Mouse (Mus musculus): ENCODE data around the gene Mgme1.

The Mgme1 gene

DNA sequence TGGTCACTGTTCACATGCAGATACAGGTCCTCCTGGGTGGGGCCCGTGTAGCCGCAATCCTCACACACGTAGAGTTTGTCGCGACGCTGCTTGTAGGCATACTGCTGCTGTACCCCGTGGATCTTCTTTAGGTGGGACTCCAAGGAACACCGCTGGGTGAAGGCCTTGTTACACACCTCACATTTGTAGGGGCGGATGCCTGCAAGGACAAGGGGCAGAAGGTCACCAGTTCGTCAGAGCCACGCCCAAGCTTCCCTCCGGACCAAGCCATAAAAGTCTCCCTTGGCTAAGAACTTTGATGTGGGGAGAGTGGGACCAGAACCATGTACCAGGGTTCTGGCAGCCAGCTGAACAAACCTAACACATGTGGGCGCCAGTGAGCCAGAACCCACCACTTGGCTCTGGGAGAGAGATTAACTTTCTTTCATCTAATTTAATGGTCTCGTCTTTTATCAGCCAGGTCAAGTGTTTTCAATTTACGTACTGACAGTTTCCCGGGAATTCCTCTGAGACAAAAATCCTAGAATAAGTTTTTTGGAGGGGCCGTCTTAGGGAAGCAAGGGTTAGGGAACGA is 35.3 kb downstream of the Mgme1 start:
- peak; percentile 50 for DNase-seq (ENCODE audit: low read depth, low spot score)

DNA sequence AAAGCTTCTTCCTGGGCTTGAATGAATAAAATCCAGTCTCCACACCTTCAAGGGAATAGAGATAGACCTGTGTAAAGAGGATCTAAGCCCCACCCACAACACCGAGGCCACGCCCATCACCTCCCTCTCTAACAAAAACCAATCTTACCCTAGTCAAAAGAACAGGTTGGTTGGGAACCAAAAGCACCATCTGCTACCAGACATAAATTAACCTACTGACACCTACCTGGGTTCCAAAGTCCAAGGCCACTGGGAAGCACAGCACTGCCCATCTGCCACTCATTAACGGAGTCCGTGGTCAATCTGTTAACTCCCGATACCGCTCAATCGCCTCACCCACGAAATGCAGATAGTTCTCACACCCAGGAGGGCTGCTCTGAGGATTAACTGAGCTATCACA is 38.1 kb downstream of the Mgme1 start:
- peak; percentile 60 for DNase-seq (ENCODE audit: low read depth, low spot score)

DNA sequence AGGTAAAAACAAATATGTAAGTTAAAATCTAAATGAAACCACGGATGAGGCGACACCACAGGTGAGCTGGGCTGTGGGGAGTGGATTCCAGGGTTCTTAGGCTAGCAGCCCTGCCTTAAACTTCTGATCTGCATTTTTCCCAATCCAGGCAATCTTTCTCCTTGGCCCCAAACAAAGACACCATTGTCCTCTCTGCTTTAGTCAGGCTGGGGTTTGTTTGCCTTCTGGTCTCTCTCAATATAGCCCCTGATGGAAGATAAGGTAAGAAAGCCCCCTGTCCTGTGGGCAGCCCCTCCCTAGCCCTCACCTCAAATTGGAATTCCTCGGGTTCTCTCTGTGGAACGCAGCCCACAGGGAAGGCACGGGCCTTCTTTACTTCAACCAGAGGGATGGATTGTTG is 39.8 kb downstream of the Mgme1 start:
- DNase-seq (ENCODE audit: low read depth, low spot score), result peak; percentile 55

DNA sequence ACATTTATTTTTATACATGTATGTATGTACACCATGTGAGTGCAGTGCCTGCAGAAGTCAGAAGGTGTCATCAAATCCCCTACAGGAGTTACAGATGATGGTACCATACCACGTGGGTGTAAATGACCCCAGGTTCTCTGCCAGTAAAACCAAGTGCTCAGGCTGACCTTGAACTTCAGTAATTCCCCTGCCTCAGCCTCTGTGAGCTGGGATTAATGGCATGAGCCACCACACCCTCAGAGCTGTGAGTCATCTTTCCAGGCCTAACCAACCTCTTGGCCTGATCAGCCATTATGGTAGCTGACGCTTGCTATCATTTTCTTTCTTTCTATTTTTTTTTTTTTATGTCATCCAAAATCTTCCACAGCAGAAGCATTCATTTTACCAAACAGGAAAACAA is 40.9 kb downstream of the Mgme1 start:
- DNase-seq (ENCODE audit: low read depth, low spot score), result peak; percentile 63

DNA sequence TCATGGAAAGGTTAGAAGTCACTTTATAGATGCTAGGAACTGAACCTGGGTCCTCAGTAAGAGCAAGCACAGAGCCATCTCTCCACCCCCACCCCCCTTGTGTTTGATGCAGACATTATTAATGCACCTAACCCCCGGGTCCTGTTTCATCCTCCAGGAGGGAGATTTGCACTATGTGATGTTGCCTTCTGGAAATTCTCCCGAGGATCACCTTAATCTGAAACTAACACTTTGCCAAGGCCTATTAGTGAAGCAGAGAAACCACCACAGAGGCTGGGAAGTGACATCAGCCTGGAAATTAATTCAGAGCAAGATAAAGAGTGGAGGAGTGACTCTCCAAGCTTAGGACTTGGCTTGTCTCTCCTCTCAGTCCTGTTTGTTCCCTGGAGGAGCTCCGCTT is 53.8 kb downstream of the Mgme1 start:
- DNase-seq (ENCODE audit: low read depth, low spot score), result no peak

DNA sequence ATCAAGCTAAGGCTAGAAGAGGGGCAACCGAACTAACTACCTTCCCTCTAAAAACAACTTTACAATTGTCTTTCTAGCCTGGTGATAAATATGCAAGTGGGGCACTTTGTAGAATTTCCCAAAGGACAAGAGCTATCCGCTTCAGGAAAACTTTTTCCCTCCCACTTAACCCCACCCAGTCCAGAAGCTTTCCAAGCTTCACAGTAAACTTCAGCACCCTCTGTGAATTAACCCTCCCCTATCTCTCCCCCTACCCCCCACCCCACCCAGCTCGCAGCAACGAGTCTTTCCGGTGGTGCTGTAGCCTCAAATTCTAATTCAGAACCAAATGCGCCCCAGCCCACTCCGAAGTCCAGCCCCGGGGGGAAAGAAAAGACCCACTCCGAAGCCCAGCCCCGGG is 59.0 kb downstream of the Mgme1 start:
- peak; percentile 56 for DNase-seq (ENCODE audit: low read depth, low spot score)

DNA sequence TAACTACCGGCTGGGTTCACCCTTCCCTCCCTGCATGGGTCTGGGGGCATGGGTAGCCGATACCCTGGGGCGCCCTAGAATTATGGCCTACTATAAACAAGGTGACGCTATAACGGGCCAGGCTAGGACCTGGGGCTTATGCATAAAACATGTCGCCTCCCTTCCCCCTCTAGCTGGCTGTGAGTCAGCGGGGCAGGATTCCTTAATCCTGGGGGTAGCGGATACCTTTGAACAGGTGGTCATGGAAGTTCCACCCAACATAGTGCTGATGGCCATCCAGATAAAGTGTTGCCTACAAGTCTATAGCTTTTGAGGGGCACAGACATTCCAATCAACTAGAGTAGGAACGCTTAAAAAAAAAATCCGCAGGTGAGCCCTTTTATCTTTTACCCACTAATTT is 59.5 kb downstream of the Mgme1 start:
- peak; percentile 39 for DNase-seq (ENCODE audit: low read depth, low spot score)

DNA sequence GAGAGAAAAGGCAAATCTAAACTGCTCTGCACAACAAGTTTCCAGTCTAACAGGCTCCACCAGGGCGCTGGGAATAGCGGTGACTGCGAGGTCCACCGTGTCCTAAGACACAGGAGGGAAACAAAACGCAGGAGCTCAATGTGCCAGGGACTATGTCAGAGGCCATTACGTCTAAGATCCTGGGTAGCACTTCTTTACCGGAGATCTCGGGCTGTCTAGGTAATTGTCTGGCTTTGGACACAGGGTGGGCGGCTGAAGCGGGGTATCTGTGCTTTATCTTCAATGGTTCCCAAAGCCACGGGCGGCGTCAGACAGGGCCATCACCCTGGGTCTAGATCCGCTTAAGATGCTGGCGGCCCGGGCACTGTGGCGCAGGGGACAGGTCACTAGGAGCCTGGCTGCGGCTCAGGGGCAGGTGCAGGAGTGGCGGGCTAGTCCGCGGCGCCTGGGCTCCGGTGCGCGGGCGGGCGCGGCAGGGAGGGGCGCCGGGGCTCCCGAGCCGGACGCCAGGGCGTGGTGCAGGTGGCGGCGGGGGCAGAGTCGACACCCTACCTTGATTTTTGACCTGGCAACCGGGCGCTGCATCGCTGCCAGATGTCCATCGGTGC is 60.0 kb downstream of the Mgme1 start:
- DNase-seq (ENCODE audit: low read depth, low spot score), result peak; percentile 44

Data from R1 (cell line).